Mouse (Mus musculus): ENCODE results near the gene Cd9. TPM values are rescaled to one million over a fixed set of nuclear protein-coding genes. Genes with fewer than 3 reads are reported as not detected.
A peak's percentile ranks its signal among the peaks of the same experiment; 100 is the strongest.

Cd9 gene
- total and polyA plus RNA-seq, 3 experiments = 51.6 to 97.7 (median 67.2) TPM

- intact Hi-C loops (cut with DNase I) = no loop called here
- Histone ChIP-seq H3K9ac (ENCODE audit: low read depth, low read length) (no peak overlapping the region), H3K27me3 (ENCODE audit: control insufficient read depth, insufficient read depth, low read length) (no peaks in the 10 kb centered on the region), H3K4me3 (no peak overlapping the region), H3K27ac (no peak overlapping the region), H3K79me2 (replicated peaks; ENCODE audit: control insufficient read depth, insufficient read depth, low read length) (no peaks in the 10 kb centered on the region), H3K36me3 (ENCODE audit: control insufficient read depth, insufficient read depth, low read length) (no peaks in the 10 kb centered on the region), H3K4me1 (ENCODE audit: control insufficient read depth, insufficient read depth, low read length) (peaks cover 10% of the 10 kb centered on the region)
- no peak for TF ChIP-seq EP300 (IDR thresholded peaks at IDR 0.05; ENCODE audit: insufficient read depth, low read depth, low read length)
- TF ChIP-seq POLR2A (IDR thresholded peaks at IDR 0.05; ENCODE audit: insufficient read depth, low read depth, low read length) = no peak
- WGBS = 87% methylated on average over 9 of the region's 9 CpGs
- DNase-seq = no peak
These were observed 770 bp upstream of the Cd9 start for GRCm38 (mm10) chr6:125495361-125495760.

- Histone ChIP-seq H3K4me3 (peak overlapping the region; percentile 57), H3K79me2 (replicated peaks; ENCODE audit: control insufficient read depth, insufficient read depth, low read length) (no peaks in the 10 kb centered on the region), H3K9ac (ENCODE audit: low read depth, low read length) (peak overlapping the region; percentile 84), H3K36me3 (ENCODE audit: control insufficient read depth, insufficient read depth, low read length) (no peaks in the 10 kb centered on the region), H3K4me1 (ENCODE audit: control insufficient read depth, insufficient read depth, low read length) (peaks cover 10% of the 10 kb centered on the region), H3K27ac (peak overlapping the region; percentile 88), H3K27me3 (ENCODE audit: control insufficient read depth, insufficient read depth, low read length) (no peaks in the 10 kb centered on the region)
- TF ChIP-seq EP300 (IDR thresholded peaks at IDR 0.05; ENCODE audit: insufficient read depth, low read depth, low read length) = 0 out of 2 replicates have a peak, but pooled peaks have one; percentile 15
- TF ChIP-seq POLR2A (IDR thresholded peaks at IDR 0.05; ENCODE audit: insufficient read depth, low read depth, low read length) = peak; percentile 58
- TF ChIP-seq CTCF (IDR thresholded peaks at IDR 0.05) = no peak
- peak; percentile 53 to 61 for DNase-seq
- intact Hi-C loops (cut with DNase I) = no loop called here
- whole genome bisulfite sequencing = 39% methylated on average over 5 of the region's 5 CpGs
These were observed 1.4 kb downstream of the Cd9 start for GRCm38 (mm10) chr6:125493147-125493546.

- Histone ChIP-seq H3K27me3 (ENCODE audit: control insufficient read depth, insufficient read depth, low read length) (no peaks in the 10 kb centered on the region), H3K9ac (ENCODE audit: low read depth, low read length) (peak overlapping the region; percentile 62), H3K36me3 (ENCODE audit: control insufficient read depth, insufficient read depth, low read length) (no peaks in the 10 kb centered on the region), H3K4me3 (peak overlapping the region; percentile 57), H3K27ac (peak overlapping the region; percentile 88), H3K79me2 (replicated peaks; ENCODE audit: control insufficient read depth, insufficient read depth, low read length) (no peaks in the 10 kb centered on the region), H3K4me1 (ENCODE audit: control insufficient read depth, insufficient read depth, low read length) (peaks cover 10% of the 10 kb centered on the region)
- DNase-seq = peak in 1 of 2 experiments; percentile 26
- TF ChIP-seq EP300 (IDR thresholded peaks at IDR 0.05; ENCODE audit: insufficient read depth, low read depth, low read length) (no peak), POLR2A (IDR thresholded peaks at IDR 0.05; ENCODE audit: insufficient read depth, low read depth, low read length) (no peak), CTCF (IDR thresholded peaks at IDR 0.05) (peak; percentile 28)
- intact Hi-C loops (cut with DNase I) = no loop called here
- 57% methylated on average over 6 of the region's 6 CpGs for WGBS
These were observed 1.9 kb downstream of the Cd9 start for GRCm38 (mm10) chr6:125492664-125493063.

- no peak for TF ChIP-seq CTCF (IDR thresholded peaks at IDR 0.05)
- no peak for TF ChIP-seq POLR2A (IDR thresholded peaks at IDR 0.05; ENCODE audit: insufficient read depth, low read depth, low read length)
- no peak for TF ChIP-seq EP300 (IDR thresholded peaks at IDR 0.05; ENCODE audit: insufficient read depth, low read depth, low read length)
- Histone ChIP-seq H3K27me3 (ENCODE audit: control insufficient read depth, insufficient read depth, low read length) (no peaks in the 10 kb centered on the region), H3K79me2 (replicated peaks; ENCODE audit: control insufficient read depth, insufficient read depth, low read length) (no peaks in the 10 kb centered on the region), H3K4me3 (peak overlapping the region; percentile 57), H3K27ac (peak overlapping the region; percentile 88), H3K4me1 (ENCODE audit: control insufficient read depth, insufficient read depth, low read length) (peaks cover 10% of the 10 kb centered on the region), H3K36me3 (ENCODE audit: control insufficient read depth, insufficient read depth, low read length) (no peaks in the 10 kb centered on the region), H3K9ac (ENCODE audit: low read depth, low read length) (peak overlapping the region; percentile 26)
- intact Hi-C loops (cut with DNase I) = no loop called here
- DNase-seq = peak in 1 of 2 experiments; percentile 48
- 39% methylated on average over 9 of the region's 9 CpGs for WGBS
These were observed 2.6 kb downstream of the Cd9 start for GRCm38 (mm10) chr6:125492033-125492432.

- Histone ChIP-seq H3K79me2 (replicated peaks; ENCODE audit: control insufficient read depth, insufficient read depth, low read length) (no peaks in the 10 kb centered on the region), H3K27ac (peak overlapping the region; percentile 88), H3K9ac (ENCODE audit: low read depth, low read length) (no peak overlapping the region), H3K4me1 (ENCODE audit: control insufficient read depth, insufficient read depth, low read length) (peaks cover 10% of the 10 kb centered on the region), H3K36me3 (ENCODE audit: control insufficient read depth, insufficient read depth, low read length) (no peaks in the 10 kb centered on the region), H3K4me3 (peak overlapping the region; percentile 8; the same call in 1 of the 2 replicates), H3K27me3 (ENCODE audit: control insufficient read depth, insufficient read depth, low read length) (no peaks in the 10 kb centered on the region)
- intact Hi-C loops (cut with DNase I) = no loop called here
- WGBS = 47% methylated on average over 10 of the region's 10 CpGs
- TF ChIP-seq CTCF (IDR thresholded peaks at IDR 0.05) (no peak), EP300 (IDR thresholded peaks at IDR 0.05; ENCODE audit: insufficient read depth, low read depth, low read length) (no peak), POLR2A (IDR thresholded peaks at IDR 0.05; ENCODE audit: insufficient read depth, low read depth, low read length) (no peak)
- DNase-seq = peak in 1 of 2 experiments; percentile 25
These were observed 3.2 kb downstream of the Cd9 start for GRCm38 (mm10) chr6:125491393-125491792.

- H3K36me3 ChIP-seq (ENCODE audit: control insufficient read depth, insufficient read depth, low read length) = no peaks in the 10 kb centered on the region
- intact Hi-C loops (cut with DNase I) = no loop called here
- no peak overlapping the region for H3K9ac ChIP-seq (ENCODE audit: low read depth, low read length)
- no peaks in the 10 kb centered on the region for H3K27me3 ChIP-seq (ENCODE audit: control insufficient read depth, insufficient read depth, low read length)
- H3K79me2 ChIP-seq (replicated peaks; ENCODE audit: control insufficient read depth, insufficient read depth, low read length) = peaks cover 3% of the 10 kb centered on the region; the same call in 1 of the 2 replicates
- DNase-seq = peak; percentile 56 to 66
- no peak overlapping the region for H3K4me3 ChIP-seq
- TF ChIP-seq CTCF (IDR thresholded peaks at IDR 0.05) = peak; percentile 42
- TF ChIP-seq POLR2A (IDR thresholded peaks at IDR 0.05; ENCODE audit: insufficient read depth, low read depth, low read length) = no peak
- 55% methylated on average over 11 of the region's 11 CpGs for WGBS
- peak overlapping the region; percentile 48 for H3K27ac ChIP-seq
- H3K4me1 ChIP-seq (ENCODE audit: control insufficient read depth, insufficient read depth, low read length) = peaks cover 16% of the 10 kb centered on the region
These were observed 4.6 kb downstream of the Cd9 start for GRCm38 (mm10) chr6:125489881-125490559.
